Mouse (Mus musculus) heart, adult 2 months (tissue): Measurements from ENCODE around the gene Trir. TPM values are rescaled to one million over a fixed set of nuclear protein-coding genes. Genes with fewer than 3 reads are reported as not detected.

ENCODE experiments used
- DNase-seq, 2 experiments: peaks; one replicate each; pipeline ENCODE4 v3.0.0; 2021
- H3K27ac ChIP-seq: fragments of 200-600 bp; 2 replicates; pipeline ENCODE4 v1.8.1; 2022
- H3K27me3 ChIP-seq: fragments of 200-500 bp; 2 replicates; pipeline ENCODE4 v1.6.1; 2012; ENCODE audit warnings: mild to moderate bottlenecking, low read length, inconsistent platforms, mixed read lengths; ENCODE audit not compliant: control insufficient read depth, insufficient read depth
- H3K36me3 ChIP-seq: fragments of 200-500 bp; 2 replicates; pipeline ENCODE4 v1.6.1; 2012; ENCODE audit warnings: low read length, inconsistent platforms; ENCODE audit not compliant: control insufficient read depth, insufficient read depth
- H3K4me1 ChIP-seq: fragments of 200-500 bp; 2 replicates; pipeline ENCODE4 v1.6.1; 2011; ENCODE audit warnings: low read length; ENCODE audit not compliant: control insufficient read depth, insufficient read depth
- H3K4me3 ChIP-seq: fragments of 200-600 bp; 2 replicates; pipeline ENCODE4 v1.8.1; 2022
- H3K79me2 ChIP-seq: fragments of 200-500 bp; replicated peaks from 2 replicates; pipeline ENCODE4 v1.6.1; 2012; ENCODE audit warnings: mild to moderate bottlenecking, inconsistent platforms, low read length, moderate library complexity, mixed read lengths; ENCODE audit not compliant: control insufficient read depth, insufficient read depth
- H3K9ac ChIP-seq: fragments of 200-500 bp; 2 replicates; pipeline ENCODE4 v1.6.1; 2012; ENCODE audit warnings: low read depth, mild to moderate bottlenecking, control low read depth, inconsistent platforms, low read length, mixed read lengths
- CTCF ChIP-seq: fragments of 200-600 bp; IDR thresholded peaks from 2 replicates; pipeline ENCODE4 v1.8.1; 2022; ENCODE audit warnings: antibody characterized with exemption, mild to moderate bottlenecking, moderate library complexity
- EP300 ChIP-seq: fragments of 200-500 bp; IDR thresholded peaks from 2 replicates; pipeline ENCODE4 v1.6.1; 2011; ENCODE audit warnings: low read depth, low read length, control low read depth; ENCODE audit not compliant: insufficient read depth
- POLR2A ChIP-seq: fragments of 200-500 bp; IDR thresholded peaks from 2 replicates; pipeline ENCODE4 v1.6.1; 2011; ENCODE audit warnings: mild to moderate bottlenecking, low read depth, low read length, control low read depth; ENCODE audit not compliant: insufficient read depth
- WGBS: fragments of 180-500 bp; shearing (Covaris S2); methylation state at CpG from one replicate; pipeline ENCODE4 v1.1.7; 2018; 5-methylcytosine and 5-hydroxymethylcytosine counted together
- intact Hi-C: fragments of 180-260 bp; cut with DNase I; formaldehyde crosslinking; loops from one replicate; pipeline ENCODE4 v1.15.1; 2025
- polyA plus RNA-seq: library from polyadenylated mRNA; depleted of rRNA; stranded (reverse); fragments of >200 nt; gene quantifications from 2 replicates; pipeline ENCODE4 v1.2.3, GENCODE M21; 2012
- total RNA-seq, 2 experiments: library from RNA; stranded (reverse); gene quantifications; 2 replicates each; pipeline ENCODE4 v1.2.3; 2021

Trir gene
- total and polyA plus RNA-seq, 3 experiments: 47.2 to 94.1 (median 81.5) TPM

- Histone ChIP-seq H3K36me3 (peaks cover 9% of the 10 kb centered on the region), H3K79me2 (peaks cover 5% of the 10 kb centered on the region; the same call in 1 of the 2 replicates), H3K4me1 (peaks cover 13% of the 10 kb centered on the region), H3K4me3 (no peak overlapping the region), H3K27ac (peak overlapping the region; percentile 24), H3K27me3 (no peaks in the 10 kb centered on the region), H3K9ac (no peak overlapping the region)
- intact Hi-C loops: loop anchor here (10.0 kb wide), 1 partner anchor 54 kb away; the partner anchor contains the start of gene Junb
- WGBS: 71% methylated on average over 14 of the region's 14 CpGs
- peak in 1 of 2 experiments; percentile 28 for DNase-seq
- TF ChIP-seq POLR2A (no peak), EP300 (no peak), CTCF (no peak)
These were observed 2.6 kb downstream of the Trir start for GRCm38 (mm10) chr8:85029271-85029670.

- Histone ChIP-seq H3K36me3 (peaks cover 9% of the 10 kb centered on the region), H3K4me1 (peaks cover 11% of the 10 kb centered on the region), H3K4me3 (no peak overlapping the region), H3K9ac (no peak overlapping the region), H3K27ac (peak overlapping the region; percentile 67), H3K27me3 (no peaks in the 10 kb centered on the region), H3K79me2 (peaks cover 3% of the 10 kb centered on the region; the same call in 1 of the 2 replicates)
- TF ChIP-seq CTCF (no peak), EP300 (no peak), POLR2A (no peak)
- intact Hi-C loops: no loop called here
- WGBS: 61% methylated on average over 4 of the region's 4 CpGs
- DNase-seq: no peak
These were observed 6.1 kb downstream of the Trir start for GRCm38 (mm10) chr8:85032622-85033311.

- Histone ChIP-seq H3K4me1 (peaks cover 7% of the 10 kb centered on the region), H3K27me3 (no peaks in the 10 kb centered on the region), H3K4me3 (no peak overlapping the region), H3K9ac (no peak overlapping the region), H3K36me3 (peaks cover 9% of the 10 kb centered on the region), H3K79me2 (no peaks in the 10 kb centered on the region), H3K27ac (no peak overlapping the region)
- 65% methylated on average over 1 of the region's 1 CpGs for WGBS
- intact Hi-C loops: no loop called here
- no peak for DNase-seq
- TF ChIP-seq CTCF: no peak
- no peak for TF ChIP-seq EP300
- TF ChIP-seq POLR2A: no peak
These were observed 7.2 kb downstream of the Trir start for GRCm38 (mm10) chr8:85033867-85034266.

- 2% methylated on average over 13 of the region's 13 CpGs for WGBS
- Histone ChIP-seq H3K9ac (peak overlapping the region; percentile 48; the same call in 1 of the 2 replicates), H3K4me1 (peaks cover 7% of the 10 kb centered on the region), H3K4me3 (peak overlapping the region; percentile 32), H3K27ac (peak overlapping the region; percentile 96), H3K27me3 (no peaks in the 10 kb centered on the region), H3K36me3 (peaks cover 9% of the 10 kb centered on the region), H3K79me2 (no peaks in the 10 kb centered on the region)
- intact Hi-C loops: loop anchor here (5.0 kb wide), 1 partner anchor 38 kb away; the partner anchor contains the start of gene Dhps
- peak; percentile 49 to 77 for DNase-seq
- peak; percentile 64; the same call in 1 of the 2 replicates for TF ChIP-seq POLR2A
- TF ChIP-seq EP300: no peak
These were observed 8.1 kb downstream of the Trir start for GRCm38 (mm10) chr8:85034764-85035163.

GRCm38 (mm10) chr8:85035165-85035727 lies 8.6 kb downstream of the Trir start:
- no peak for DNase-seq
- Histone ChIP-seq H3K79me2 (no peaks in the 10 kb centered on the region; the same call in 1 of the 2 replicates), H3K27me3 (no peaks in the 10 kb centered on the region), H3K36me3 (peaks cover 9% of the 10 kb centered on the region), H3K4me1 (peaks cover 7% of the 10 kb centered on the region), H3K4me3 (peak overlapping the region; percentile 76), H3K9ac (peak overlapping the region; percentile 83), H3K27ac (peak overlapping the region; percentile 96)
- WGBS: 5% methylated on average over 12 of the region's 12 CpGs
- intact Hi-C loops: loop anchor here (5.0 kb wide), 1 partner anchor 37 kb away; the partner anchor contains the start of gene Dhps
- TF ChIP-seq CTCF (no peak), EP300 (no peak), POLR2A (no peak; the same call in 1 of the 2 replicates)

- intact Hi-C loops: loop anchor here (5.0 kb wide), 1 partner anchor 36 kb away; the partner anchor contains the start of gene Dhps
- DNase-seq: peak; percentile 29 to 38
- TF ChIP-seq POLR2A (no peak), EP300 (no peak)
- peaks cover 7% of the 10 kb centered on the region for H3K4me1 ChIP-seq
- H3K4me3 ChIP-seq: peak overlapping the region; percentile 76
- H3K9ac ChIP-seq: peak overlapping the region; percentile 83
- H3K27me3 ChIP-seq: no peaks in the 10 kb centered on the region
- H3K27ac ChIP-seq: peak overlapping the region; percentile 96
- peaks cover 3% of the 10 kb centered on the region; the same call in 1 of the 2 replicates for H3K79me2 ChIP-seq
- H3K36me3 ChIP-seq: peaks cover 9% of the 10 kb centered on the region
- WGBS: under 1% methylated on average over 15 of the region's 15 CpGs
These were observed 9.2 kb downstream of the Trir start for GRCm38 (mm10) chr8:85035728-85036310.
